Mouse (Mus musculus) urinary bladder, postnatal 14 days (tissue): ENCODE measurements around the gene Edar.

Source experiments
- DNase-seq: peaks from one replicate; pipeline ENCODE4 v3.0.0; 2021; ENCODE audit warnings: low spot score

Edar gene

GRCm38 (mm10) chr10:58601946-58602345, 73.5 kb downstream of the Edar start:
- DNase-seq = no peak

GRCm38 (mm10) chr10:58601431-58601901, 74.0 kb downstream of the Edar start:
- DNase-seq = peak; percentile 32

- DNase-seq = no peak
Observed at GRCm38 (mm10) chr10:58600983-58601382, 74.5 kb downstream of the Edar start.

- no peak for DNase-seq
Observed at GRCm38 (mm10) chr10:58600151-58600550, 75.3 kb downstream of the Edar start.

GRCm38 (mm10) chr10:58595821-58596220, 79.6 kb downstream of the Edar start:
- DNase-seq = no peak

- DNase-seq = no peak
Observed at GRCm38 (mm10) chr10:58595197-58595596, 80.3 kb downstream of the Edar start.

- no peak for DNase-seq
Observed at GRCm38 (mm10) chr10:58594486-58594885, 81.0 kb downstream of the Edar start.

GRCm38 (mm10) chr10:58585427-58586223, 89.8 kb downstream of the Edar start:
- no peak for DNase-seq

- no peak for DNase-seq
Observed at GRCm38 (mm10) chr10:58560521-58560920, 114.9 kb downstream of the Edar start.

- peak; percentile 47 for DNase-seq
Observed at GRCm38 (mm10) chr10:58559901-58560300, 115.6 kb downstream of the Edar start.

GRCm38 (mm10) chr10:58559098-58559497, 116.4 kb downstream of the Edar start:
- DNase-seq = peak; percentile 72

GRCm38 (mm10) chr10:58554693-58555387, 120.6 kb downstream of the Edar start:
- DNase-seq = no peak
